In genomic region chr17:56485118-56485517, GRCm38 (mm10) we compare ENCODE assay signal across 22 mouse cellular contexts. TPM values are rescaled to one million over a fixed set of nuclear protein-coding genes. Genes with fewer than 3 reads are reported as not detected.
DNase-seq lines count a peak whose midpoint lies in the region; ATAC-seq and TF ChIP-seq lines count a peak whose summit lies in the region.
"Had no signal": no experiment of that assay in that cellular context is flagged by ENCODE, and none has a peak within 500 bp of the region (broad histone marks: within the 10 kb centered on the region; RNA-seq: fewer than 3 reads in every experiment).

No protein-coding gene starts in this region.

- no peaks in the 10 kb centered on the region for H3K9me3 ChIP-seq in hindbrain, embryonic 10.5 days
- H3K9me3 ChIP-seq in hindbrain, embryonic 12.5 days (replicated peaks) = no peaks in the 10 kb centered on the region
- no peaks in the 10 kb centered on the region for H3K9me3 ChIP-seq in embryonic facial prominence, embryonic 10.5 days
- H3K9me3 ChIP-seq: limb, embryonic 10.5 days had no signal

- H3K4me3 ChIP-seq in hindbrain, embryonic 10.5 days = no peak overlapping the region
- no peak overlapping the region for H3K4me3 ChIP-seq in hindbrain, embryonic 12.5 days
- H3K4me3 ChIP-seq in lung, adult 2 months (replicated peaks; ENCODE audit: extremely low read depth, low read depth, low read length) = no peak overlapping the region
- no peak overlapping the region for H3K4me3 ChIP-seq in embryonic facial prominence, embryonic 10.5 days
- H3K4me3 ChIP-seq: heart, adult 2 months; left cerebral cortex, adult 2 months; limb, embryonic 10.5 days had no signal

- no peak for ATAC-seq in hindbrain, embryonic 12.5 days (ENCODE audit: low FRiP score)
- ATAC-seq: CD4-positive, CD25-positive, alpha-beta regulatory T cell, adult 4 months had no signal

- H3K4me2 ChIP-seq in hindbrain, embryonic 12.5 days (replicated peaks) = no peak overlapping the region
- H3K4me2 ChIP-seq: liver, embryonic 11.5 days had no signal

- TF ChIP-seq POLR2A in lung, adult 2 months (IDR thresholded peaks at IDR 0.05; ENCODE audit: borderline replicate concordance, extremely low read depth, low read depth, low read length) = no peak

- no peak for TF ChIP-seq CTCF in lung, adult 2 months (IDR thresholded peaks at IDR 0.05; ENCODE audit: insufficient read depth, low read length)

- H3K36me3 ChIP-seq in hindbrain, embryonic 10.5 days = no peaks in the 10 kb centered on the region
- no peaks in the 10 kb centered on the region for H3K36me3 ChIP-seq in hindbrain, embryonic 12.5 days
- no peaks in the 10 kb centered on the region for H3K36me3 ChIP-seq in embryonic facial prominence, embryonic 10.5 days (replicated peaks)
- H3K36me3 ChIP-seq: G1E; limb, embryonic 10.5 days had no signal

- peaks cover 8% of the 10 kb centered on the region; the same call in 1 of the 2 replicates for H3K27me3 ChIP-seq in hindbrain, embryonic 10.5 days (ENCODE audit: insufficient read depth, poor library complexity, severe bottlenecking)
- H3K27me3 ChIP-seq in hindbrain, embryonic 12.5 days = no peaks in the 10 kb centered on the region
- H3K27me3 ChIP-seq in embryonic facial prominence, embryonic 10.5 days (replicated peaks; ENCODE audit: low read depth, poor library complexity, severe bottlenecking) = peaks cover 4% of the 10 kb centered on the region; the same call in 1 of the 2 replicates

- no peak overlapping the region for H3K9ac ChIP-seq in hindbrain, embryonic 12.5 days

- peak; percentile 18 for DNase-seq in adrenal gland, adult 8-10 months
- DNase-seq in adrenal gland, adult 2 months = no peak
- no peak for DNase-seq in hindbrain, embryonic 10.5 days (ENCODE audit: low spot score)
- peak; percentile 25 for DNase-seq in lung, postnatal 10 days
- DNase-seq in lung, adult 2 months = no peak
- DNase-seq in embryonic facial prominence, embryonic 10.5 days (ENCODE audit: low spot score) = no peak
- DNase-seq in layer of hippocampus, postnatal 36 days = no peak
- DNase-seq: cerebellum, adult 9-11 months; gastrocnemius, postnatal 10 days; heart, adult 2 months; spleen, adult 18-20 months had no signal

- peak overlapping the region; percentile 18; the same call in 1 of the 2 replicates for H3K27ac ChIP-seq in hindbrain, embryonic 10.5 days
- H3K27ac ChIP-seq in hindbrain, embryonic 12.5 days = no peak overlapping the region
- 0 out of 2 replicates have a peak overlapping the region, but pooled peaks have one; percentile 35 for H3K27ac ChIP-seq in embryonic facial prominence, embryonic 10.5 days (replicated peaks)
- H3K27ac ChIP-seq: heart, adult 2 months; left cerebral cortex, adult 2 months; limb, embryonic 10.5 days had no signal

- WGBS in hindbrain, embryonic 10.5 days = 72% methylated on average over 9 of the region's 9 CpGs
- WGBS in hindbrain, embryonic 12.5 days = 69% methylated on average over 9 of the region's 9 CpGs
- 68% methylated on average over 8 of the region's 9 CpGs for WGBS in lung, adult 2 months
- WGBS in embryonic facial prominence, embryonic 10.5 days = 74% methylated on average over 9 of the region's 9 CpGs

- H3K4me1 ChIP-seq in hindbrain, embryonic 10.5 days (replicated peaks) = peaks cover 50% of the 10 kb centered on the region
- peaks cover 23% of the 10 kb centered on the region for H3K4me1 ChIP-seq in hindbrain, embryonic 12.5 days
- H3K4me1 ChIP-seq in lung, adult 2 months (ENCODE audit: control insufficient read depth, insufficient read depth, low read length) = peaks cover 3% of the 10 kb centered on the region; the same call in 1 of the 2 replicates
- H3K4me1 ChIP-seq in embryonic facial prominence, embryonic 10.5 days = peaks cover 31% of the 10 kb centered on the region

RNA-seq across cellular contexts. Expression of gene Ptprs, which starts 8.8 kb away (rescaled TPM):
- total RNA-seq in adrenal gland, adult 8-10 months (2022) = 100 to 1,000 TPM; 253 to 392 (median 313) TPM
- 100 to 1,000 TPM; 149 to 249 TPM for total RNA-seq in adrenal gland, adult 2 months (2021)
- polyA plus RNA-seq in adrenal gland, adult 2 months (2012; rRNA removed) = 573 and 605 TPM in 2 replicates
- polyA plus RNA-seq in hindbrain, embryonic 10.5 days (2016; fragmentation: Nextera tagmentation; extraction: Ambion mirVana) = 109 and 172 TPM in 2 replicates
- 316 and 326 TPM in 2 replicates for polyA plus RNA-seq in hindbrain, embryonic 12.5 days (2016; fragmentation: Nextera tagmentation; extraction: Ambion mirVana)
- 128 and 171 TPM in 2 replicates for polyA plus RNA-seq in lung, adult 2 months (2012; rRNA removed)
- polyA plus RNA-seq in embryonic facial prominence, embryonic 10.5 days (2016; fragmentation: Nextera tagmentation; extraction: Ambion mirVana) = 85.0 and 86.4 TPM in 2 replicates
- total RNA-seq in layer of hippocampus, postnatal 36 days (2021) = 100 to 1,000 TPM; 657 to 686 TPM

RNA-seq across cellular contexts. Expression of gene Znrf4, which starts 27.1 kb away (rescaled TPM):
- not detected for total RNA-seq in adrenal gland, adult 8-10 months (2022)
- total RNA-seq in adrenal gland, adult 2 months (2021) = not detected
- polyA plus RNA-seq in adrenal gland, adult 2 months (2012; rRNA removed) = not detected in 2 replicates
- not detected in 2 replicates for polyA plus RNA-seq in hindbrain, embryonic 10.5 days (2016; fragmentation: Nextera tagmentation; extraction: Ambion mirVana)
- not detected in 2 replicates for polyA plus RNA-seq in hindbrain, embryonic 12.5 days (2016; fragmentation: Nextera tagmentation; extraction: Ambion mirVana)
- 0.17 and 0.22 TPM in 2 replicates for polyA plus RNA-seq in lung, adult 2 months (2012; rRNA removed)
- not detected in 2 replicates for polyA plus RNA-seq in embryonic facial prominence, embryonic 10.5 days (2016; fragmentation: Nextera tagmentation; extraction: Ambion mirVana)
- not detected for total RNA-seq in layer of hippocampus, postnatal 36 days (2021)
- total RNA-seq: G1E; gastrocnemius, postnatal 10 days; heart, adult 2 months; left cerebral cortex, adult 2 months had no signal
- polyA plus RNA-seq: CD4-positive, CD25-positive, alpha-beta regulatory T cell, adult 4 months; G1E; heart, embryonic 16.5 days; kidney, embryonic 14.5 days; large intestine, adult 2 months; limb, embryonic 10.5 days; liver, embryonic 11.5 days; stomach, embryonic 14.5 days; thymus, postnatal 0 days had no signal

Comparison
In these comparisons a context has a peak if more than half of its experiments do, and no peak if none do; other contexts are left out.
1. DNase-seq: peak in adrenal gland, adult 8-10 months (single experiment) and lung, postnatal 10 days (single experiment); none in adrenal gland, adult 2 months (single experiment), hindbrain, embryonic 10.5 days (single experiment), lung, adult 2 months (single experiment), embryonic facial prominence, embryonic 10.5 days (single experiment) and layer of hippocampus, postnatal 36 days (0 of 2).